Mouse (Mus musculus) spleen, adult 2 months (tissue): ENCODE measurements around the gene Tmcc2. TPM values are rescaled to one million over a fixed set of nuclear protein-coding genes. Genes with fewer than 3 reads are reported as not detected.

Experiments
- DNase-seq, 2 experiments: peaks; one replicate each; pipeline versions ENCODE4 v3.0.0 to v3.0.0-alpha.2; 2012 to 2021; ENCODE audit warnings: low spot score in 2 of 2, low read depth in 1 of 2
- H3K27ac ChIP-seq: fragments of 200-500 bp; 2 replicates; pipeline ENCODE4 v1.5.1; 2012; ENCODE audit warnings: low read length, inconsistent platforms; ENCODE audit not compliant: insufficient read depth
- H3K27me3 ChIP-seq: fragments of 200-500 bp; 2 replicates; pipeline ENCODE4 v1.6.1; 2012; ENCODE audit warnings: mild to moderate bottlenecking, moderate library complexity, low read length, inconsistent platforms; ENCODE audit not compliant: control insufficient read depth, insufficient read depth
- H3K36me3 ChIP-seq: fragments of 200-500 bp; 2 replicates; pipeline ENCODE4 v1.6.1; 2012; ENCODE audit warnings: mild to moderate bottlenecking, low read length, inconsistent platforms; ENCODE audit not compliant: control insufficient read depth, insufficient read depth
- H3K4me1 ChIP-seq: fragments of 200-500 bp; 2 replicates; pipeline ENCODE4 v1.6.1; 2011; ENCODE audit warnings: inconsistent platforms; ENCODE audit not compliant: control insufficient read depth, insufficient read depth, insufficient read length
- H3K4me3 ChIP-seq: fragments of 200-500 bp; 2 replicates; pipeline ENCODE4 v1.5.1; 2011; ENCODE audit warnings: mild to moderate bottlenecking, inconsistent platforms; ENCODE audit not compliant: insufficient read depth, insufficient read length; ENCODE audit errors: extremely low read depth
- CTCF ChIP-seq: fragments of 200-500 bp; IDR thresholded peaks from 2 replicates; pipeline ENCODE4 v1.5.1; 2011; ENCODE audit warnings: mild to moderate bottlenecking, inconsistent platforms; ENCODE audit not compliant: insufficient read depth, insufficient read length, insufficient replicate concordance; ENCODE audit errors: extremely low read depth
- POLR2A ChIP-seq: fragments of 200-500 bp; IDR thresholded peaks from 2 replicates; pipeline ENCODE4 v1.6.1; 2011; ENCODE audit warnings: low read depth, low read length, inconsistent platforms
- WGBS: fragments of 180-500 bp; shearing (Covaris S2); methylation state at CpG from one replicate; pipeline ENCODE4 v1.1.7; 2018; 5-methylcytosine and 5-hydroxymethylcytosine counted together
- polyA plus RNA-seq: library from polyadenylated mRNA; depleted of rRNA; stranded (reverse); fragments of >200 nt; gene quantifications from 2 replicates; pipeline ENCODE4 v1.2.3, GENCODE M21; 2012

Gene Tmcc2
- polyA plus RNA-seq, 1 experiment: 244 TPM

DNA sequence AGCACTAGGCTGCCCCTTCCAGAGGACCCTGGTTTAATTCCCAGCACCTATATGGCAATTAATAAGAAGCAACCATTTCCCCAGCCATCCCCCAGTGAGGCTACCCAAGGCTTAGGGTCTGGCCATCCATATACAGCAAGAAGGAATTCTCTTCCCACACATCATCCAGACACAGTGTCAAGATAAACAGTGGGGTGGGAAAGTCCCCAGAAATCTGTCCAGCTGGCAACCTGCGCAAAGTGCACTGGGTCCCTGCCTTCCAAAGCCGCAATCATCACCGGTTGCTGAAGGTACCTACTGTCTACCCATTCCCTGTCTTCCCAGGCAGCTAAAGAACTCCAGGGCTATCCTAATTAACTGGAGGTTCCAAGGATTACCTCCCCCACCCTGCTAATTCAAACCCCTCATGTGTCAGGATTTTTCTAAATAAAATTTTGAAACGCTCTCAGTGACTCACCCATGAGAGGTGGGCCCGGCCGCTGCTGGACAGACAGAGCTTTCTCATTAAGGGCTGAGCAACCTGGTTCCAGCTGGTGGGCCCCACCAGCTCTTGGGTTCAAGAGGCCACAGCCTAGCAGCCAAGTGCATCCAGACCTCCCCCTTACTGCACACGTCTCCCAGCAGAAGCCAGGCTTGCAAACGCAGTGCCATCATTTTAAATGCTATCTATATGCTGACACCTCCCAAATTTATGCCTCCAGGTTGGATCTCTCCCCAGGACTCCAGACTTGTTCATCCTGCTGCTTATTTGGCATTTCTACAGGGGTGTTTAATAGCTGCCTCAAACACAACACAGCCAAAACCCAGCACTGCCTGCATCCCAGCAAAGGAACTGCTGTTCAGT is 14.6 kb downstream of the Tmcc2 start:
- 91% methylated on average over 8 of the region's 8 CpGs for WGBS
- no peak overlapping the region for H3K4me3 ChIP-seq
- H3K4me1 ChIP-seq: peaks cover 4% of the 10 kb centered on the region; the same call in 1 of the 2 replicates
- H3K27ac ChIP-seq: no peak overlapping the region
- no peak for TF ChIP-seq POLR2A
- no peak for TF ChIP-seq CTCF
- no peaks in the 10 kb centered on the region for H3K27me3 ChIP-seq
- no peaks in the 10 kb centered on the region for H3K36me3 ChIP-seq
- DNase-seq: no peak

DNA sequence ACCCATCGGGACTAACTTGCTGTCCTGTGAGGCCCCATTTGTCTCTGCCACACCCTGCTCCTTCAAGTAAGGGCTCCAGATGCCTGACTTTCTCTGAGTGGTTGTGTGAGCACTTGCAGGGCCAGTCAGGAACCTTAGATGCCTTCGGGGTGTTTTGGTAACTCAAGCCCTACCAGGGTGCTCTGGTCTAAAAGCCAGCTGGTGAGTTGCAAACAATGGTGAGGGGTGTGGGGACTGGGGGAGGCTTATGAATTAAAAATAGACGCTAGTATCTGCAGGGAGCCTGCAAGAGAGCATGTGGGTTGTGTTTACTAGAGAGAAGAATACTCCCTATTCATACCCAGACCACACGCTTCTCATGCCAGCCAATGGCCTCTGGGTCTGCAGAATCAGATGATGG is 15.8 kb downstream of the Tmcc2 start:
- Histone ChIP-seq H3K27ac (no peak overlapping the region; the same call in 1 of the 2 replicates), H3K4me1 (peaks cover 9% of the 10 kb centered on the region; the same call in 1 of the 2 replicates), H3K27me3 (no peaks in the 10 kb centered on the region), H3K4me3 (no peak overlapping the region), H3K36me3 (no peaks in the 10 kb centered on the region)
- 57% methylated on average over 4 of the region's 4 CpGs for WGBS
- TF ChIP-seq CTCF: no peak
- TF ChIP-seq POLR2A: no peak
- no peak for DNase-seq

- no peak overlapping the region for H3K4me3 ChIP-seq
- DNase-seq: no peak
- WGBS: 61% methylated on average over 3 of the region's 3 CpGs
- H3K4me1 ChIP-seq: peaks cover 12% of the 10 kb centered on the region; the same call in 1 of the 2 replicates
- H3K27me3 ChIP-seq: no peaks in the 10 kb centered on the region
- H3K36me3 ChIP-seq: no peaks in the 10 kb centered on the region
- no peak overlapping the region; the same call in 1 of the 2 replicates for H3K27ac ChIP-seq
- no peak for TF ChIP-seq POLR2A
- no peak for TF ChIP-seq CTCF
Observed at GRCm38 (mm10) chr1:132374873-132375244, 16.2 kb downstream of the Tmcc2 start.

GRCm38 (mm10) chr1:132374140-132374872 is 16.8 kb downstream of the Tmcc2 start:
- no peak overlapping the region for H3K4me3 ChIP-seq
- H3K36me3 ChIP-seq: no peaks in the 10 kb centered on the region
- peaks cover 14% of the 10 kb centered on the region; the same call in 1 of the 2 replicates for H3K4me1 ChIP-seq
- DNase-seq: no peak
- H3K27ac ChIP-seq: peak overlapping the region; percentile 24
- 47% methylated on average over 5 of the region's 5 CpGs for WGBS
- no peaks in the 10 kb centered on the region for H3K27me3 ChIP-seq
- TF ChIP-seq CTCF: no peak
- TF ChIP-seq POLR2A: no peak

DNA sequence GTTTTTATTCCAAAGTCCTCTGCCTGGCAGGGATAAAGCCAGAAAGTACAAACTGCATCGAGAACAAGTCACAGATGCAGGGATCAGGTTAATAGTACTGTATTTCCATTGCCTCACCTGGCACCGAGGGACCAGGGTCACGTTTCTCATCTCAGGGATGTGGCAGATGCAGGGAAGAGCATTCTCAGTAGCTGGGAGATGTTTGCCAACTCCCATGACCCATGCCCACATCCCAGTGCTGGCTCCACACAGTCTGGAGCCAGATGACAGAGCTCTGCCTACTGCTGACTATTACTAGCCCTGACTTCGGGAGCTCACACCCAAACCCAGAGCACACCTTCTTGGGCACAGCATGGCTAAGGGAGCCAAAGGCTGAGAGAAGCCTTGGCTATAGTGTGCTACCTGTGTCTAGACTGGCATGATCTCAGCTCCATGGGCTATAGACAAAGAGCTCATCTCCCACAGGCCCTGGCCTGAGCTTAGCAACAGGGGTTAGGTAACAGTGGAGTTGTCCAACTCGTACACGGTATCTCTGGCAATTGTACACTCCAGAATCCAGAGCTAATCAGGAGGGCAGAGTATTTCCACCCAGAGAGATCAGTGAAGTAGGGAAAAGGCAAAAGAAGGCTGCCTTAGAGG is 18.1 kb downstream of the Tmcc2 start:
- no peak overlapping the region for H3K4me3 ChIP-seq
- no peak overlapping the region for H3K27ac ChIP-seq
- H3K4me1 ChIP-seq: peaks cover 14% of the 10 kb centered on the region; the same call in 1 of the 2 replicates
- no peaks in the 10 kb centered on the region for H3K27me3 ChIP-seq
- WGBS: 92% methylated on average over 6 of the region's 6 CpGs
- no peak for DNase-seq
- H3K36me3 ChIP-seq: no peaks in the 10 kb centered on the region
- TF ChIP-seq POLR2A (no peak), CTCF (no peak)

DNA sequence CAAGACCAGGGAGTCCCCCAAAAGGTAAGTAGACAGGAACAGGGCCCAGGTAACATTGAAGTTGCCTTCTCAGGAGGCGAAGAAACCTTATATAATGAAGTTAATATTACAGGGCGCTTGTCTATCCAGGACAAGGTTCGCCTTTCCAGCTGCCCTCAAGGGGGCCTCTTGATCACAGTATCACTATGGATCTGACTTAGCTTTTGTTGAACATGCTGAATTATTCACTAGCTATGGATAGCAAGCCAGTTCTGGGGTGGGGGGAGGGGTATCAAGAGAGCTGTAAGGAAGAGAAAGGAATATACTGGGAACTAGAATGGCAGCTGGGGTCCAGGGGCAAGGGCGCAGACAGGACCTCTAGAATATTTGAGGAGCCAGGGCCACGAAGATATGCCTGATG is 18.7 kb downstream of the Tmcc2 start:
- no peaks in the 10 kb centered on the region for H3K27me3 ChIP-seq
- peaks cover 14% of the 10 kb centered on the region; the same call in 1 of the 2 replicates for H3K4me1 ChIP-seq
- no peaks in the 10 kb centered on the region for H3K36me3 ChIP-seq
- no peak for TF ChIP-seq CTCF
- TF ChIP-seq POLR2A: no peak
- no peak for DNase-seq
- no peak overlapping the region for H3K27ac ChIP-seq
- WGBS: 92% methylated on average over 5 of the region's 5 CpGs
- no peak overlapping the region for H3K4me3 ChIP-seq
